Mouse (Mus musculus): Measurements from ENCODE around the gene Zkscan2. TPM values are rescaled to one million over a fixed set of nuclear protein-coding genes. Genes with fewer than 3 reads are reported as not detected.

Zkscan2 gene
- total and polyA plus RNA-seq, 2 experiments from 2014 or later, result 5.9 to 27.4 TPM

DNA sequence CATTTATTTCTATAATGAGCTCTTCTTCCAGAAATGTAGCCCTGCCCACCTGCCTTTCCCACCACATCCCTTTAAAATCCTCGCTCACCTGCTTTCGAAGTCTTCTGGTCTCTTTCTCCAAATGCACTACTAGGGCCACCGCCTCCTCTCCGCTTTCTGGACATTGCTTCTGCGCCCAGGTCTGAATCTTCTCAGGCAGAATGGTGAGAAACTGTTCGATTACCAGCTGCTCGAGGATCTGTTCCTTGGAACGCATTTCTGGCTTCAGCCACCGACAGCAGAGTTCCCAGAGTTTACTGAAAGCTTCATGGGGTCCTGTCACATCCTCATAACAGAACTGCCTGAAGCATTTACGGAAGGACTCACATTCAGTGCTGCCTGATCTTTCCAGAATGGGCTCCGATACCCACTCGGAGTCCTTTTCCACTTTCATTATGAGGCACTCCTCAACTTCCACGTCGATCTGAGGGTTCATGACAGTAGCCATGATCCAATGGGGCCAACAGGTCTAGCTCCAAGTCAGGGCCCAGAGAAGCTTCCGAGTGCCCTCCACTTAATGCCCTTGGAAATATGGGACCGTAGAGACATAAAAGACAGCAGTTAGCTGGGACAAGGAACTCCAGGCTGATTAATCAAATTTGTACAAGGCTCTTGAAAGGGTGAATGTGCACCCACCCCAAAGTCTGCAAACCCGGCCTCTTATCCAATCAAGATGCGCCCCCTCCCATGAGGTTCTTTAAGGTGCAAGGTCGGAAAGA is 589 bp downstream of the Zkscan2 start:
- H3K4me1 ChIP-seq (ENCODE audit: insufficient read depth), result peaks cover 19% of the 10 kb centered on the region
- ATAC-seq (no peak), DNase-seq (peak; percentile 51)
- no peak for TF ChIP-seq CTCF (IDR thresholded peaks at IDR 0.05; ENCODE audit: low read depth)
- H3K36me3 ChIP-seq (ENCODE audit: insufficient read depth), result peaks cover 17% of the 10 kb centered on the region
- H3K27ac ChIP-seq (ENCODE audit: low read depth, low read length), result peak overlapping the region; percentile 97
- no peaks in the 10 kb centered on the region for H3K27me3 ChIP-seq (ENCODE audit: insufficient read depth, low read length)
- peak overlapping the region; percentile 85 for H3K9ac ChIP-seq
- H3K9me3 ChIP-seq (ENCODE audit: low read length), result no peaks in the 10 kb centered on the region
- peak overlapping the region; percentile 82 for H3K4me3 ChIP-seq (ENCODE audit: low read depth, low read length)
- 24% methylated on average over 19 of the region's 19 CpGs for WGBS
- H3K4me2 ChIP-seq (ENCODE audit: low read depth), result peak overlapping the region; percentile 94

- peaks cover 34% of the 10 kb centered on the region for H3K36me3 ChIP-seq (ENCODE audit: insufficient read depth)
- DNase-seq (peak; percentile 35), ATAC-seq (no peak)
- H3K27ac ChIP-seq (ENCODE audit: low read depth, low read length), result no peak overlapping the region
- no peaks in the 10 kb centered on the region for H3K9me3 ChIP-seq (ENCODE audit: low read length)
- no peak for TF ChIP-seq CTCF (IDR thresholded peaks at IDR 0.05; ENCODE audit: low read depth)
- H3K4me2 ChIP-seq (ENCODE audit: low read depth), result no peak overlapping the region
- H3K9ac ChIP-seq, result no peak overlapping the region
- WGBS, result 63% methylated on average over 5 of the region's 5 CpGs
- no peak overlapping the region for H3K4me3 ChIP-seq (ENCODE audit: low read depth, low read length)
- H3K4me1 ChIP-seq (ENCODE audit: insufficient read depth), result no peaks in the 10 kb centered on the region
- H3K27me3 ChIP-seq (ENCODE audit: insufficient read depth, low read length), result no peaks in the 10 kb centered on the region
These were observed 12.5 kb downstream of the Zkscan2 start for GRCm38 (mm10) chr7:123487703-123488102.

GRCm38 (mm10) chr7:123467961-123468360 is 32.3 kb downstream of the Zkscan2 start:
- H3K4me1 ChIP-seq (ENCODE audit: insufficient read depth), result no peaks in the 10 kb centered on the region
- H3K4me3 ChIP-seq (ENCODE audit: low read depth, low read length), result no peak overlapping the region
- H3K9ac ChIP-seq, result no peak overlapping the region
- no peaks in the 10 kb centered on the region for H3K9me3 ChIP-seq (ENCODE audit: low read length)
- TF ChIP-seq CTCF (IDR thresholded peaks at IDR 0.05; ENCODE audit: low read depth), result no peak
- no peaks in the 10 kb centered on the region for H3K27me3 ChIP-seq (ENCODE audit: insufficient read depth, low read length)
- no peak for ATAC-seq
- 87% methylated on average over 1 of the region's 1 CpGs for WGBS
- H3K27ac ChIP-seq (ENCODE audit: low read depth, low read length), result no peak overlapping the region
- DNase-seq, result no peak
- H3K36me3 ChIP-seq (ENCODE audit: insufficient read depth), result no peaks in the 10 kb centered on the region
- H3K4me2 ChIP-seq (ENCODE audit: low read depth), result no peak overlapping the region

DNA sequence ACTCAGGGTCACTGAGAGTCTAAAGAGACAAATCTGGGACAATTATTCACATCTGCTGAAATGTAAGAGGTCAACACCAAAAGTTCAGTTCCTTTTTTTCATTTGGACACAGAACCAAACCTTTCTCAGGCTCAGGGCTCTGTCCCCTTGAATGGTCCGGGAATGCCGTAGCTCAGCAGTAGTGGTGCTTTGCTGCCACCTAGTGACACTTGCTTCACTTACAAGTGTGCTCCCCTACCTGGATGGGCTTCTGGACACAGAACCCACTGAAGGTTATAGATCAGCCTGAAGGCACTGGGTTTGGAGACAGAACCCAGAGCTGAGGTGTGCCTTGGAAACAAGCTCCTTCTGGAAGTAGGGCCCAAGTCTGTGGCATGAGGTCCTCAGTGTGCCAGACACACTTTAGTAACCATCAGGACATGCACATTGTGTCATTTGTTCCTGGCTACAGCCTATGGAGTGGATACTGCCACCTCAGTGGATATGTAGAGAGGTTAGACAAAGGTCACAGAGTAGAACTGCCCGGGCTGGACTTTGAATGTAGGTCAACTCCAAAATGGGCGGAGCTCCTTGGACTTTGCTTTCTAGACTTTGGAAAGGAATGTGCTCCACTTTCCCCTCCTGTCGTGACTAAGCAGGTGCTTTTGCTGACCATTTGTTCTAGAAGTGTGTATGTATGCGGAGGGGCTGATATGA is 34.4 kb downstream of the Zkscan2 start:
- Histone ChIP-seq H3K4me3 (ENCODE audit: low read depth, low read length) (no peak overlapping the region), H3K4me2 (ENCODE audit: low read depth) (no peak overlapping the region), H3K9me3 (ENCODE audit: low read length) (no peaks in the 10 kb centered on the region), H3K36me3 (ENCODE audit: insufficient read depth) (no peaks in the 10 kb centered on the region), H3K27ac (ENCODE audit: low read depth, low read length) (no peak overlapping the region), H3K27me3 (ENCODE audit: insufficient read depth, low read length) (no peaks in the 10 kb centered on the region), H3K9ac (no peak overlapping the region), H3K4me1 (ENCODE audit: insufficient read depth) (no peaks in the 10 kb centered on the region)
- peak; percentile 76 for ATAC-seq
- 34% methylated on average over 6 of the region's 6 CpGs for WGBS
- TF ChIP-seq CTCF (IDR thresholded peaks at IDR 0.05; ENCODE audit: low read depth), result peak; percentile 98
- peak; percentile 88 for DNase-seq

DNA sequence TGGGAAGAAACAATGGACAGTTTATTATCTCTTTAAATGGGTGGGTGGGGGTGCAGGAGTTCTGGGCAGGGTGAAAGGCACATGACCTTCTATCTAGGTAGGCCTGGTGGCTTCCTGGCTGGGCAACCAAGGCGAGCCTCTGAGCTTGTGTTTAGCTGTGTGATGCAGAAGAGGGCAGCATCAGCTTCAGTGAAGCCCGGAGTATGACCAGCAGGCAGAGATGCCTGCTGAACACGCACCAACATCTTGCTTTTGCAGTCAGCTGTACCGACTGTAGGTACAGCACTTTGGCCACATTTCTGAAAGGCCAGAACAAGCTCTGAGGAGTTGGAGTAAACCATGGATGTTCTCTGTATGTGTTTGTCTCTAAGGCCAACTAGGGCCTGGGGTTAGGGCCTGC is 36.7 kb downstream of the Zkscan2 start:
- no peak for TF ChIP-seq CTCF (IDR thresholded peaks at IDR 0.05; ENCODE audit: low read depth)

GRCm38 (mm10) chr7:123462070-123462501 is 38.2 kb downstream of the Zkscan2 start, which contains the start of gene Aqp8:
TSS of gene Aqp8 (plus strand) at chr7:123462291.
- H3K9ac ChIP-seq, result no peak within 1 kb of the TSS
- no peak within 1 kb of the TSS for H3K27ac ChIP-seq (ENCODE audit: low read depth, low read length)
- WGBS, result 68% methylated on average over 9 of the region's 9 CpGs
- H3K36me3 ChIP-seq (ENCODE audit: insufficient read depth), result no peaks in the 10 kb centered on the region
- H3K4me2 ChIP-seq (ENCODE audit: low read depth), result no peak within 1 kb of the TSS
- no peaks in the 10 kb centered on the region for H3K9me3 ChIP-seq (ENCODE audit: low read length)
- no peak within 1 kb of the TSS for H3K4me3 ChIP-seq (ENCODE audit: low read depth, low read length)
- H3K27me3 ChIP-seq (ENCODE audit: insufficient read depth, low read length), result no peaks in the 10 kb centered on the region
- no peaks in the 10 kb centered on the region for H3K4me1 ChIP-seq (ENCODE audit: insufficient read depth)
- TF ChIP-seq CTCF (IDR thresholded peaks at IDR 0.05; ENCODE audit: low read depth), result no peak
- no peak for ATAC-seq
- no peak for DNase-seq

More for the DNA sequence above, 36.7 kb downstream of the Zkscan2 start:
- Histone ChIP-seq H3K9ac (no peak overlapping the region), H3K4me3 (ENCODE audit: low read depth, low read length) (no peak overlapping the region), H3K9me3 (ENCODE audit: low read length) (no peaks in the 10 kb centered on the region), H3K27ac (ENCODE audit: low read depth, low read length) (no peak overlapping the region), H3K36me3 (ENCODE audit: insufficient read depth) (no peaks in the 10 kb centered on the region), H3K27me3 (ENCODE audit: insufficient read depth, low read length) (no peaks in the 10 kb centered on the region), H3K4me1 (ENCODE audit: insufficient read depth) (no peaks in the 10 kb centered on the region), H3K4me2 (ENCODE audit: low read depth) (no peak overlapping the region)
- ATAC-seq, result no peak
- 87% methylated on average over 4 of the region's 4 CpGs for WGBS
- no peak for DNase-seq

- H3K4me2 ChIP-seq (ENCODE audit: low read depth), result no peak overlapping the region
- ATAC-seq, result no peak
- no peak overlapping the region for H3K9ac ChIP-seq
- H3K4me3 ChIP-seq (ENCODE audit: low read depth, low read length), result no peak overlapping the region
- TF ChIP-seq CTCF (IDR thresholded peaks at IDR 0.05; ENCODE audit: low read depth), result no peak
- H3K4me1 ChIP-seq (ENCODE audit: insufficient read depth), result no peaks in the 10 kb centered on the region
- no peaks in the 10 kb centered on the region for H3K27me3 ChIP-seq (ENCODE audit: insufficient read depth, low read length)
- no peak overlapping the region for H3K27ac ChIP-seq (ENCODE audit: low read depth, low read length)
- DNase-seq, result no peak
- no peaks in the 10 kb centered on the region for H3K36me3 ChIP-seq (ENCODE audit: insufficient read depth)
- 88% methylated on average over 4 of the region's 4 CpGs for WGBS
- H3K9me3 ChIP-seq (ENCODE audit: low read length), result no peaks in the 10 kb centered on the region
These were observed 38.9 kb downstream of the Zkscan2 start for GRCm38 (mm10) chr7:123461316-123461715.

Measured in forebrain, postnatal 0 days (tissue).